Mouse (Mus musculus): ENCODE results near the gene Ifitm3. TPM values are rescaled to one million over a fixed set of nuclear protein-coding genes. Genes with fewer than 3 reads are reported as not detected.
A peak's percentile ranks its signal among the peaks of the same experiment; 100 is the strongest.

The Ifitm3 gene
- polyA plus RNA-seq, 1 experiment from 2014 or later: 606 TPM

DNA sequence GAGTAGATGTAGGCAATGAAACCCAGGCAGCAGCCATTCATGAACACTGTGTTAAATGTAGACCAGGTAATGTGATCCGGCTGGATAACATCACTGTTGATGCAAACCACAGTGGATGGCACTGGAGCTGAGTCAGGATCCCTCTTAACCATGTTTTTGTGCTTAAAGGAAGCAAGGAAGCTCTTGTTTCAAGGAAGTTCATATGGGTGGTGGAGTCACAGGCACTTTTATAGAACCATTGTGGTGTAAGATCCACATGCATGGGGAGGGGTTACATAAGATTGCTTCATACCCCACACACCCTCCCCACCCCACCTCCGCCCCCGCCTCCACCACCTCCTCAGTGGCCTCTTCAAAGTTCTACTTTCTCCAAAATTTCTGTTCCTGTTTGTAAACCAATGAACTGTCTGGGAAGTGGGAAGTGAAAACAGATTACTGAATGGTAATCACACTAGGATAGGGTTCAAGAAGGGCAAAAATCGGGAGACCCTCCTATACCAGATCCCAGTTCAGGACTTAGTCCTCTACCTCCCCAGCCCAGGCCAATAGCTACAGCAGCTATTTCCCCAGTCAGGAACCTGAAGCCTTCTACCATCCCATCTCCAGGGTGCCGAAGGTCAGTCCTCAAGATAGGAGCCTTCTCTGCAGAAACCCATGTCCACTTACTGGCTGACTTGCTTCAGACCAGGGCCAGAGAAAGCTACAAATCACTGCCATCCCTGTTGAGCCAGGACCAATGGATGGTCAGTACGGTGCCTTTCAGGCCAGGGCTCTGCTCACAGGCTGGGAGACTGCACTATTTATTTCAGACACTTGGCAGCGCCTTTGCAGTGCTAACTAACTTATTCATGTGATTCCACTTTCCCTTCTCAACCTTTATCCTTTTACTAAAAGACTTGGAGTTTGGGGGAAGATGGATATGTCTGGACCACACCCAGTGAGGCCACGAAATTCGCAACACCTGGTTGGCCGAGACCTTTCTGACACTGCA, 6.4 kb upstream of the Ifitm3 start:
- Histone ChIP-seq H3K4me1 (replicated peaks; ENCODE audit: insufficient read depth, low read length) (no peaks in the 10 kb centered on the region), H3K9me3 (replicated peaks; ENCODE audit: low read length) (no peaks in the 10 kb centered on the region), H3K27ac (no peak overlapping the region), H3K9ac (ENCODE audit: low read depth, low read length) (no peak overlapping the region), H3K36me3 (ENCODE audit: insufficient read depth, low read length) (no peaks in the 10 kb centered on the region), H3K27me3 (ENCODE audit: insufficient read depth, low read length) (no peaks in the 10 kb centered on the region), H3K4me2 (ENCODE audit: low read length) (no peak overlapping the region), H3K4me3 (replicated peaks; ENCODE audit: low read depth, low read length) (no peak overlapping the region)
- no peak for DNase-seq (ENCODE audit: low spot score)
- no peak for ATAC-seq (replicated peaks; ENCODE audit: low FRiP score, low read depth)
- WGBS: 82% methylated on average over 10 of the region's 10 CpGs
- TF ChIP-seq CTCF (IDR thresholded peaks at IDR 0.05; ENCODE audit: low read depth): peak; percentile 31; the same call in 1 of the 2 replicates

- Histone ChIP-seq H3K27me3 (ENCODE audit: insufficient read depth, low read length) (no peaks in the 10 kb centered on the region), H3K4me2 (ENCODE audit: low read length) (no peak overlapping the region), H3K9ac (ENCODE audit: low read depth, low read length) (peak overlapping the region; percentile 68), H3K36me3 (ENCODE audit: insufficient read depth, low read length) (no peaks in the 10 kb centered on the region), H3K9me3 (replicated peaks; ENCODE audit: low read length) (no peaks in the 10 kb centered on the region), H3K27ac (peak overlapping the region; percentile 87), H3K4me1 (replicated peaks; ENCODE audit: insufficient read depth, low read length) (peaks cover 12% of the 10 kb centered on the region), H3K4me3 (replicated peaks; ENCODE audit: low read depth, low read length) (no peak overlapping the region)
- TF ChIP-seq CTCF (IDR thresholded peaks at IDR 0.05; ENCODE audit: low read depth): no peak
- DNase-seq (ENCODE audit: low spot score): no peak
- ATAC-seq (replicated peaks; ENCODE audit: low FRiP score, low read depth): no peak
- WGBS: 84% methylated on average over 7 of the region's 7 CpGs
Observed at GRCm38 (mm10) chr7:141011238-141011770, 734 bp upstream of the Ifitm3 start.

DNA sequence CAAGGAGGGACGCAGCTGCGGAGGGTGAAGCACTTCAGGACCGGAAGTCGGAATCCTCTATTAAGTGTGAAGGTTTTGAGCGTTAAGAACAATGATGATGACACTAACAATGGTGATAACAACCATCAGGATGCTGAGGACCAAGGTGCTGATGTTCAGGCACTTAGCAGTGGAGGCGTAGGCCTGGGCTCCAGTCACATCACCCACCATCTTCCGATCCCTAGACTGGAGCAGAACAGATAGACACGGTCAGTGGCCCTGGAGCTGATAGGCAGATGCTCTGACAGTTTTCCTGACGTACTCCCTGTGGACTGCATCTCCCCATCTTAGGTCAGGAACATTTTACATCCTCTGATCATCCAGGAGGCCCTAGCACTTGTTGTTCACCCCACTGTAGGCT, 905 bp downstream of the Ifitm3 start:
- Histone ChIP-seq H3K4me3 (replicated peaks; ENCODE audit: low read depth, low read length) (peak overlapping the region; percentile 50), H3K27me3 (ENCODE audit: insufficient read depth, low read length) (no peaks in the 10 kb centered on the region), H3K36me3 (ENCODE audit: insufficient read depth, low read length) (no peaks in the 10 kb centered on the region), H3K4me2 (ENCODE audit: low read length) (peak overlapping the region; percentile 60), H3K27ac (peak overlapping the region; percentile 87; the same call in 1 of the 2 replicates), H3K9me3 (replicated peaks; ENCODE audit: low read length) (no peaks in the 10 kb centered on the region), H3K4me1 (replicated peaks; ENCODE audit: insufficient read depth, low read length) (peaks cover 12% of the 10 kb centered on the region), H3K9ac (ENCODE audit: low read depth, low read length) (peak overlapping the region; percentile 68)
- DNase-seq (ENCODE audit: low spot score) (no peak), ATAC-seq (replicated peaks; ENCODE audit: low FRiP score, low read depth) (no peak)
- 76% methylated on average over 9 of the region's 9 CpGs for WGBS
- no peak for TF ChIP-seq CTCF (IDR thresholded peaks at IDR 0.05; ENCODE audit: low read depth)

GRCm38 (mm10) chr7:141008938-141009660, 1.5 kb downstream of the Ifitm3 start:
- TF ChIP-seq CTCF (IDR thresholded peaks at IDR 0.05; ENCODE audit: low read depth): peak; percentile 87
- peak overlapping the region; percentile 68; the same call in 1 of the 2 replicates for H3K9ac ChIP-seq (ENCODE audit: low read depth, low read length)
- DNase-seq (ENCODE audit: low spot score) (peak; percentile 94), ATAC-seq (replicated peaks; ENCODE audit: low FRiP score, low read depth) (peak; percentile 85)
- H3K9me3 ChIP-seq (replicated peaks; ENCODE audit: low read length): no peaks in the 10 kb centered on the region
- H3K27ac ChIP-seq: no peak overlapping the region
- 7% methylated on average over 20 of the region's 20 CpGs for WGBS
- H3K4me1 ChIP-seq (replicated peaks; ENCODE audit: insufficient read depth, low read length): peaks cover 12% of the 10 kb centered on the region
- no peaks in the 10 kb centered on the region for H3K36me3 ChIP-seq (ENCODE audit: insufficient read depth, low read length)
- no peaks in the 10 kb centered on the region for H3K27me3 ChIP-seq (ENCODE audit: insufficient read depth, low read length)
- peak overlapping the region; percentile 50 for H3K4me3 ChIP-seq (replicated peaks; ENCODE audit: low read depth, low read length)
- peak overlapping the region; percentile 60 for H3K4me2 ChIP-seq (ENCODE audit: low read length)

GRCm38 (mm10) chr7:141008312-141008761, 2.2 kb downstream of the Ifitm3 start:
- H3K4me2 ChIP-seq (ENCODE audit: low read length): peak overlapping the region; percentile 60
- no peaks in the 10 kb centered on the region for H3K9me3 ChIP-seq (replicated peaks; ENCODE audit: low read length)
- DNase-seq (ENCODE audit: low spot score): peak; percentile 63
- peak; percentile 16; the same call in 1 of the 2 replicates for ATAC-seq (replicated peaks; ENCODE audit: low FRiP score, low read depth)
- no peak overlapping the region for H3K27ac ChIP-seq
- peak overlapping the region; percentile 13; the same call in 1 of the 2 replicates for H3K4me3 ChIP-seq (replicated peaks; ENCODE audit: low read depth, low read length)
- H3K4me1 ChIP-seq (replicated peaks; ENCODE audit: insufficient read depth, low read length): peaks cover 12% of the 10 kb centered on the region
- no peaks in the 10 kb centered on the region for H3K36me3 ChIP-seq (ENCODE audit: insufficient read depth, low read length)
- no peaks in the 10 kb centered on the region for H3K27me3 ChIP-seq (ENCODE audit: insufficient read depth, low read length)
- no peak overlapping the region for H3K9ac ChIP-seq (ENCODE audit: low read depth, low read length)
- 9% methylated on average over 7 of the region's 7 CpGs for WGBS
- peak; percentile 59 for TF ChIP-seq CTCF (IDR thresholded peaks at IDR 0.05; ENCODE audit: low read depth)

GRCm38 (mm10) chr7:141006914-141007313, 3.7 kb downstream of the Ifitm3 start:
- Histone ChIP-seq H3K4me2 (ENCODE audit: low read length) (no peak overlapping the region), H3K9ac (ENCODE audit: low read depth, low read length) (no peak overlapping the region), H3K27me3 (ENCODE audit: insufficient read depth, low read length) (no peaks in the 10 kb centered on the region), H3K9me3 (replicated peaks; ENCODE audit: low read length) (no peaks in the 10 kb centered on the region), H3K36me3 (ENCODE audit: insufficient read depth, low read length) (no peaks in the 10 kb centered on the region), H3K4me3 (replicated peaks; ENCODE audit: low read depth, low read length) (no peak overlapping the region), H3K27ac (no peak overlapping the region), H3K4me1 (replicated peaks; ENCODE audit: insufficient read depth, low read length) (peaks cover 12% of the 10 kb centered on the region)
- DNase-seq (ENCODE audit: low spot score): no peak
- ATAC-seq (replicated peaks; ENCODE audit: low FRiP score, low read depth): no peak
- no peak for TF ChIP-seq CTCF (IDR thresholded peaks at IDR 0.05; ENCODE audit: low read depth)
- 76% methylated on average over 5 of the region's 5 CpGs for WGBS

Data from kidney, postnatal 0 days (tissue).